Mouse (Mus musculus) thymus, adult 2 months (tissue): Measurements from ENCODE around the gene Ets1.

Source experiments
- CTCF ChIP-seq: fragments of 200-500 bp; IDR thresholded peaks from 2 replicates; pipeline ENCODE4 v1.5.1; 2012; ENCODE audit warnings: mild to moderate bottlenecking, control low read depth, low read length, moderate library complexity, borderline replicate concordance; ENCODE audit not compliant: control insufficient read depth, poor library complexity, insufficient read depth; ENCODE audit errors: extremely low read depth
- POLR2A ChIP-seq: fragments of 200-500 bp; IDR thresholded peaks from 2 replicates; pipeline ENCODE4 v1.6.1; 2012; ENCODE audit warnings: mild to moderate bottlenecking, low read length, control low read depth, moderate library complexity; ENCODE audit not compliant: control insufficient read depth, poor library complexity, insufficient read depth; ENCODE audit errors: extremely low read depth

DNA sequence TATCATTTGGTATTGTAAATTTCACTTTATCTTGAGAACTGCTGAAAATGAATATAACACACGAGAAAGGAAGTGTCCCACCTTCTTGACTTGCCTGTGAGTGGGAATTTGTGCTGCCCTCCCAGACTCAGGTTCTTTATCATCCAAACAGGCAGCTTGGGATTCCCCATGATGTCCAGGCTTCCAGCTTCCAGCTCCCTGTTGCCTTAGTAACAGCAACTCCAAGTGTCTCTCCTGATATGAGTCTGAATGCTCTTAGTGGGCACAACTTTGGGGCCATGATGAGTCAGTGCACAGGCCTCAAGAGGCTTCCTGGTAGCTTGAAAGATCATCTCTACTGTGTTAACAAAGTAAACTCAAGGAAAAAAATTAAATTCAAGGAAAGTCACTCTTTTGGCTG lies 142.8 kb downstream of the Ets1 start:
- no peak for TF ChIP-seq CTCF
- no peak for TF ChIP-seq POLR2A
